Mouse (Mus musculus) hindbrain, embryonic 16.5 days (tissue): Measurements from ENCODE around the gene Rtn1. TPM values are rescaled to one million over a fixed set of nuclear protein-coding genes. Genes with fewer than 3 reads are reported as not detected.

ENCODE experiments used
- ATAC-seq: fragments of 200-750 bp; cut with Nextera tagmentation; 2 replicates; pipeline ENCODE4 v1.8.0; 2017; ENCODE audit warnings: moderate TSS enrichment, moderate library complexity
- H3K27ac ChIP-seq: fragments of 300-500 bp; sonication (generic); 2 replicates; pipeline ENCODE4 v1.5.1; 2014; ENCODE audit warnings: low read depth, mild to moderate bottlenecking, control low read depth, low read length, moderate library complexity
- H3K27me3 ChIP-seq: fragments of 300-500 bp; sonication (generic); replicated peaks from 2 replicates; pipeline ENCODE4 v1.6.1; 2014; ENCODE audit warnings: low read length; ENCODE audit not compliant: control insufficient read depth, insufficient read depth
- H3K36me3 ChIP-seq: fragments of 300-500 bp; sonication (generic); 2 replicates; pipeline ENCODE4 v1.6.1; 2014; ENCODE audit warnings: mild to moderate bottlenecking, low read length, moderate library complexity, mixed read lengths; ENCODE audit not compliant: control insufficient read depth, insufficient read depth
- H3K4me1 ChIP-seq: fragments of 300-500 bp; sonication (generic); 2 replicates; pipeline ENCODE4 v1.6.1; 2014; ENCODE audit warnings: low read depth, low read length; ENCODE audit not compliant: control insufficient read depth, insufficient read depth
- H3K4me2 ChIP-seq: fragments of 300-500 bp; sonication (generic); 2 replicates; pipeline ENCODE4 v1.6.1; 2014; ENCODE audit warnings: mild to moderate bottlenecking, low read length, control low read depth, moderate library complexity
- H3K4me3 ChIP-seq: fragments of 300-500 bp; sonication (generic); 2 replicates; pipeline ENCODE4 v1.5.1; 2014; ENCODE audit warnings: mild to moderate bottlenecking, low read length, control low read depth, moderate library complexity
- H3K9ac ChIP-seq: fragments of 300-500 bp; sonication (generic); 2 replicates; pipeline ENCODE4 v1.6.1; 2014; ENCODE audit warnings: low read depth, mild to moderate bottlenecking, control low read depth, low read length, moderate library complexity
- H3K9me3 ChIP-seq: fragments of 300-500 bp; sonication (generic); 2 replicates; pipeline ENCODE4 v1.6.1; 2014; ENCODE audit warnings: mild to moderate bottlenecking, low read length, moderate library complexity; ENCODE audit not compliant: control insufficient read depth
- WGBS: fragments of 180-500 bp; shearing (Covaris S2); extraction: QIAGEN DNeasy Blood & Tissue Kit; methylation state at CpG from one replicate; pipeline ENCODE4 v1.1.7; 2014; 5-methylcytosine and 5-hydroxymethylcytosine counted together
- polyA plus RNA-seq: library from polyadenylated mRNA; unstranded; fragments of >200 nt; fragmentation: Nextera tagmentation; extraction: Ambion mirVana; gene quantifications from 2 replicates; pipeline ENCODE4 v1.2.1, GENCODE M21; 2015

The Rtn1 gene
- polyA plus RNA-seq, 1 experiment from 2014 or later = 3,556 TPM

GRCm38 (mm10) chr12:72310818-72311217, 98.0 kb downstream of the Rtn1 start:
- Histone ChIP-seq H3K9me3 (no peaks in the 10 kb centered on the region), H3K4me1 (peaks cover 3% of the 10 kb centered on the region; the same call in 1 of the 2 replicates), H3K27me3 (no peaks in the 10 kb centered on the region), H3K27ac (no peak overlapping the region), H3K36me3 (peaks cover 5% of the 10 kb centered on the region; the same call in 1 of the 2 replicates), H3K9ac (no peak overlapping the region), H3K4me2 (no peak overlapping the region), H3K4me3 (no peak overlapping the region)
- no peak for ATAC-seq
- 86% methylated on average over 6 of the region's 6 CpGs for WGBS

DNA sequence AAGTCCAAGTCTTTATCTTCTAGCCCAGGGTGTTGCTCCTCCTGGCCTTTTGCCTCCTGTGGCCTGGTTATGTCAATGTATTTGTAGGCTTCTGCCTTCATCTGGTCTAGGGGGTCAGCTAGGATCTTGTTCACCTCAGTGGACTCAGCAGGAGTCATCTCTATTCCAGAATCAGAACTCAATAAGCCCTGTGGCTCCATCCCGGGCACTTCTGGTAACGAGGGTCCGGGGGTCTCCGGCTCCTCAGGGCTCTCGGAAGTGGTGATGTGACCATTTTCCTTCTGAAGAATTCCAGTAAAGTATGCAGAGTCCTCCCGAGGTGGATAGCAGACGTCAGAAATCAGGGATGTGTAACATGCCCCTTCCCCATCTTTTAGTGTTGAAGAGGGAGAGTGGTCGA, 100.3 kb downstream of the Rtn1 start:
- Histone ChIP-seq H3K27ac (no peak overlapping the region), H3K9ac (no peak overlapping the region), H3K36me3 (peaks cover 5% of the 10 kb centered on the region; the same call in 1 of the 2 replicates), H3K27me3 (no peaks in the 10 kb centered on the region), H3K4me3 (no peak overlapping the region), H3K9me3 (no peaks in the 10 kb centered on the region), H3K4me1 (peaks cover 11% of the 10 kb centered on the region), H3K4me2 (no peak overlapping the region)
- 77% methylated on average over 8 of the region's 8 CpGs for WGBS
- no peak for ATAC-seq

DNA sequence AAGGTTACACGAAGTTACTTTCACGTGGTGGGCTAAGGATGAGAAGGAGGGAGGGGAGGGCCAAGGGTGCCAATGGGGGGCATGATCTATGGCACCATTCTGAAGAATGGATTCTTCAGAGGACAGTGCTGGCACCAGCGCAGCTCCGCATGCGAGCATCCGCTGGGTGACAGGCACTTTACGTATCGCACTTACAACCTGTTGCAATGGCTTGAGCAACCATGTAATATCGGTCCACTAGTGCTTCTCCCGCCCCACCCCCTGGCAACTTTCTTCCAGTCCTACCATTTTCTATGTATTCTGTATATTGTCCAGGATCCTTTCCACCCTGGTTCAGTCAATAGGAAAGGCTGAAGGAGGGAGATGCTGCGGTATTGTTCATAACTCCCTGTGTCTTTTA, 102.6 kb downstream of the Rtn1 start:
- Histone ChIP-seq H3K4me2 (no peak overlapping the region), H3K27ac (no peak overlapping the region), H3K9me3 (no peaks in the 10 kb centered on the region), H3K27me3 (no peaks in the 10 kb centered on the region), H3K36me3 (peaks cover 8% of the 10 kb centered on the region; the same call in 1 of the 2 replicates), H3K4me3 (no peak overlapping the region), H3K9ac (no peak overlapping the region), H3K4me1 (peaks cover 12% of the 10 kb centered on the region)
- WGBS = 89% methylated on average over 11 of the region's 11 CpGs
- no peak for ATAC-seq

DNA sequence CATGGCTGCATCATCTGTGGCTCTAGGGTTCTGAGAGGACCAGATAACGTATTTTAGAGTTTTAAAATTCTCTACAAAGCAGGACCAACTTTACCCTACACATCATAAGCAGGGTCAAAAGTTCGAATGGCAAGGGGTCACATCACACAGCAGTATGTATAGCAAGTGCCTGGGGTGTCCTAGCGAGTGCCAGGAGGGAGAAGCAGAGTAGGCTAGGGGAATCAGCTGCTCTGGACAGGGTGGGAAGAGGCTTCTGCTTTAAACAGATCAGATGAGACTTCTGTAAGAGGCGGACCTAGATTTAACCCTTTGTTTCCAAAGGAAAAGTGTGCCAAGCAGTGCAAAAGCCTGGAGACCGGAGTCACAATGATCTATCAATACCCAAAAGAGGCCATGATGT, 103.4 kb downstream of the Rtn1 start:
- H3K9me3 ChIP-seq = no peaks in the 10 kb centered on the region
- no peak overlapping the region for H3K4me2 ChIP-seq
- peaks cover 8% of the 10 kb centered on the region; the same call in 1 of the 2 replicates for H3K36me3 ChIP-seq
- ATAC-seq = no peak
- 55% methylated on average over 5 of the region's 5 CpGs for WGBS
- H3K9ac ChIP-seq = no peak overlapping the region
- H3K4me1 ChIP-seq = peaks cover 17% of the 10 kb centered on the region
- H3K27ac ChIP-seq = no peak overlapping the region
- no peak overlapping the region for H3K4me3 ChIP-seq
- H3K27me3 ChIP-seq = no peaks in the 10 kb centered on the region

- no peaks in the 10 kb centered on the region for H3K9me3 ChIP-seq
- no peak overlapping the region for H3K27ac ChIP-seq
- no peak overlapping the region for H3K9ac ChIP-seq
- peak; percentile 84 for ATAC-seq
- no peak overlapping the region for H3K4me2 ChIP-seq
- H3K36me3 ChIP-seq = peaks cover 8% of the 10 kb centered on the region; the same call in 1 of the 2 replicates
- H3K4me3 ChIP-seq = no peak overlapping the region
- WGBS = 9% methylated on average over 5 of the region's 5 CpGs
- no peaks in the 10 kb centered on the region for H3K27me3 ChIP-seq
- peaks cover 17% of the 10 kb centered on the region for H3K4me1 ChIP-seq
These were observed 103.9 kb downstream of the Rtn1 start for GRCm38 (mm10) chr12:72304985-72305384.

- no peak for ATAC-seq
- peak overlapping the region; percentile 3; the same call in 1 of the 2 replicates for H3K27ac ChIP-seq
- H3K4me3 ChIP-seq = no peak overlapping the region
- WGBS = 23% methylated on average over 5 of the region's 5 CpGs
- H3K36me3 ChIP-seq = peaks cover 8% of the 10 kb centered on the region; the same call in 1 of the 2 replicates
- H3K9me3 ChIP-seq = no peaks in the 10 kb centered on the region
- no peak overlapping the region for H3K9ac ChIP-seq
- no peak overlapping the region for H3K4me2 ChIP-seq
- no peaks in the 10 kb centered on the region for H3K27me3 ChIP-seq
- H3K4me1 ChIP-seq = peaks cover 17% of the 10 kb centered on the region
These were observed 104.5 kb downstream of the Rtn1 start for GRCm38 (mm10) chr12:72304347-72304688.

GRCm38 (mm10) chr12:72303624-72304346, 105.1 kb downstream of the Rtn1 start:
- H3K4me2 ChIP-seq = no peak overlapping the region
- peaks cover 19% of the 10 kb centered on the region for H3K4me1 ChIP-seq
- no peak overlapping the region for H3K4me3 ChIP-seq
- peaks cover 8% of the 10 kb centered on the region; the same call in 1 of the 2 replicates for H3K36me3 ChIP-seq
- no peak for ATAC-seq
- no peaks in the 10 kb centered on the region for H3K27me3 ChIP-seq
- 69% methylated on average over 37 of the region's 37 CpGs for WGBS
- H3K9me3 ChIP-seq = no peaks in the 10 kb centered on the region
- peak overlapping the region; percentile 3; the same call in 1 of the 2 replicates for H3K27ac ChIP-seq
- no peak overlapping the region for H3K9ac ChIP-seq

GRCm38 (mm10) chr12:72301431-72301830, 107.4 kb downstream of the Rtn1 start:
- Histone ChIP-seq H3K27ac (0 out of 2 replicates have a peak overlapping the region, but pooled peaks have one; percentile 8), H3K4me1 (peaks cover 28% of the 10 kb centered on the region)
- WGBS = 41% methylated on average over 8 of the region's 8 CpGs

DNA sequence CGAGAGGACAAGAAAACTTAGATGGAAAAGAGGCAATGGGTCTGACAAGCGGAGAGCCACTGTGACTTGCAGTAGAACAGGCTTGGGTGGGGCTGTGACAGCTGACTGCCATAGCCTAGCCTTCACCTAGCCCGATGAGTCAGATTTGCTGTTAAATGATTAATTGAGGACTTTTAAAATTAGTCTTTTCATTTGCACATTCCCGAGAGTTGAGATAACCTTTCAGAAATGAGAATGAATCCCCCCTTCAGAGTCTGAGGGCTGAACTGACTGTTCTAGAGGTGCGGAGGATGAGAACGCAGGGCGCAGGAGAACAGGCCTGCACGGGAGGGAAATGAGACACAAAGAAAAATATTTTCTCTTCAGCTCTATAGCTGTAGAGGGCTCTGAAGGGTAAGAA, 107.9 kb downstream of the Rtn1 start:
- WGBS = 76% methylated on average over 8 of the region's 8 CpGs
- peaks cover 3% of the 10 kb centered on the region; the same call in 1 of the 2 replicates for H3K36me3 ChIP-seq
- H3K4me1 ChIP-seq = peaks cover 28% of the 10 kb centered on the region
- H3K9ac ChIP-seq = no peak overlapping the region
- no peak overlapping the region for H3K4me3 ChIP-seq
- no peaks in the 10 kb centered on the region for H3K9me3 ChIP-seq
- H3K4me2 ChIP-seq = no peak overlapping the region
- no peak for ATAC-seq
- no peaks in the 10 kb centered on the region for H3K27me3 ChIP-seq
- 0 out of 2 replicates have a peak overlapping the region, but pooled peaks have one; percentile 8 for H3K27ac ChIP-seq

More at GRCm38 (mm10) chr12:72301431-72301830, 107.4 kb downstream of the Rtn1 start:
- Histone ChIP-seq H3K4me3 (no peak overlapping the region), H3K4me2 (no peak overlapping the region), H3K36me3 (peaks cover 3% of the 10 kb centered on the region; the same call in 1 of the 2 replicates), H3K9me3 (no peaks in the 10 kb centered on the region), H3K27me3 (no peaks in the 10 kb centered on the region), H3K9ac (no peak overlapping the region)
- ATAC-seq = no peak
